Mouse (Mus musculus) left cerebral cortex, postnatal 25 days (tissue): ENCODE measurements around the gene Pbrm1. TPM values are rescaled to one million over a fixed set of nuclear protein-coding genes. Genes with fewer than 3 reads are reported as not detected.

Source experiments
- DNase-seq, 2 experiments: peaks; one replicate each; pipeline ENCODE4 v3.0.0; 2022; ENCODE audit warnings: low spot score in 2 of 2, mixed read lengths in 1 of 2
- intact Hi-C: fragments of 180-260 bp; cut with DNase I; formaldehyde crosslinking; loops from one replicate; pipeline ENCODE4 v1.15.1; 2025
- total RNA-seq, 2 experiments: library from RNA; stranded (reverse); gene quantifications; 2 replicates each; pipeline ENCODE4 v1.2.3; 2021

Gene Pbrm1
- total RNA-seq, 2 experiments from 2014 or later: 56.2 to 58.1 TPM

DNA sequence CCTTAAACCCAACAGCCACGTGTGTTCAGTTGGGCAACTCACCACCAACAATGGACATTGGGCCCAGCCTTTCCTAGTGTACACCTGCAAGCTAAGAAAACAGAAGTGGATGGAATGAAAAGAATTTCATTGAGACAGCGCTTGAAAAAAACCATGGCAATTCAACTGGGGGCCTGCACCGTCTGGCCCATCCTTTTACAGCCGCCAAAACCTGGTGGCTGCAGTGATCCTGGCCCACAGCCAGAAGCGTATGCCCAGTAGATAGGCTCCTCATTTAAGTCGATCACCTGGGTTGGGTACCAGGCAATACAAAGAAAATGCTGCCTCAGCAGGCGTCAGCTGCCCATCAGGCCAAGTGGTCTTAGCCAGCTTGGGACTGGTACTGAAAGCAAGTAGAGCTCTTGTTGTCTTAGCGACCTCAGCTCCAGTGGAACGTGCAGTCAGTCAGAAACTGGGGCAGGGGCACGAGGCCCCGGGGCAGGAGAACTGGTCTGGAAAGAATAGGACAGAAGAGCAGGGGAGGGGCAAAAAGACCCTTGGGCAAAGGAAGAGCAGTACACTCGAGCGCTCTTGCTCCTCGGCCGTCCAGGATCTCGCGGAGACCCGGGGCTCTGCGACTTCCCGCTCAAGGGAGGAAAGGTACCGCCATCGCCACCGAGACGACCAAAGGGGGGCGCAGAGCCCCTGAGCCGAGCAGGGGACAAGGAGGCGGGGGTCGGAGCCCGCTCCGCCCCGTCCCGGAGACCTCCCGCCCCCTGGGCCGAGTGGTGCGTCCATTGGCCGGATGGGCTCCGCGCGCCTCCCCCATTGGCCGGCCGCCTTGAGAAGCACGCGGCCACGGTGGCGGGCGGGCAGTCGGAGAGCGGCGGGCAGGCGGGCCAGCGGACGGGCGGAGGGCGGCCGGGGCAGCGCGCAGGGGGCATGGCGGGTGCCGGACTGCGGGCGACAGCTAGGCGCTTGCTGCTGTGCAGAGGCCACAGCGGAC is 111.6 kb downstream of the Pbrm1 start, which contains the start of gene Nt5dc2:
TSS of gene Nt5dc2 (plus strand) at position 818 of the 985 bp plus-strand sequence.
- intact Hi-C loops: loop anchor here (5.0 kb wide), 1 partner anchor 62 kb away; no protein-coding TSS in a partner anchor
- DNase-seq: peak; percentile 62 to 63

DNA sequence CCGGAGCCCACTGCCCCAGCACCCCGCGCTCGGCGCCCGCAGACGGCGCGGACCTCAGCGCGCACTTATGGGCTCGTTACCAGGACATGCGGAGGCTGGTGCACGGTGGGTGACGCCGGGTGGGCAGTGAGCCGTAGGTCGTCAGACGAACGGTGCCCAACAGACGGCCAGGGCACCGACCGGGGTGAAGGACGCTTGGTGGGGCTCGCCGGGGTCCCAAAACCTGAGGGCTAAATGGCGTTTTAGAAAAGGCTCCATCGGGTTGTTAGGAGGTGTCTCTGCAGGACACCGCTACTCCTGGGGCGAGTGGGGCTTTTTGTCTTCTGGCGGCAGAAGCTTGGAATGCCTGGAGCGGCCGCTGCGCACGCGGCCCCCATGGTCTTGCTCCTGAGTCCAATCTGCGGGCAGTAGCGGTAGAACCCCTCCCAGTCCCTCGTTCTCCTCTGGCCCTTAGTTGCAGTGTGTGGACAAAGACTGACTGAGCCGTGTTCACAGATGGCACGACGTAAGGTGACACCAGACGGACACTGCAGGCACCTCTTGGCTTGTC is 112.4 kb downstream of the Pbrm1 start:
- no peak for DNase-seq
- intact Hi-C loops: loop anchor here (5.0 kb wide), 1 partner anchor 61 kb away; no protein-coding TSS in a partner anchor

DNA sequence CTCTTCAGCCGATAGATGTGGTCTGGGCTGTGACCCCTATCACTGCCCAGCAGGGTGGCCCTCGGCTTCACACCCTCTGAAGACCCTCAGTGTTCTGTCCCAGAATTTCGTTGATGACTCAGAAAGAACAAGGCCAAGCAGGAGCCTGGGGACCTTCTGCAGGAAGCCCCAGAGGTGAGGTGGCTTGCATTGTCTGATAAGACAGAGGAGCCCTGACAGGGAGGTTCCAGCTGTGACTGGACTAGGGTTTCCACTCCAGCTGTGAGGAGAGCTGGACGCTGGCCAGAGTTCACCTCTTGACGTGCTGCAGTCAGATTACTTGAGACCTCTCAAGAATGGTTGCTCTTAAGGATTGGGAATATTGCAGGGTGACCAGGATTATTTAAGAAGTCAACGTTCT is 113.1 kb downstream of the Pbrm1 start:
- intact Hi-C loops: loop anchor here (5.0 kb wide), 1 partner anchor 60 kb away; no protein-coding TSS in a partner anchor
- no peak for DNase-seq

DNA sequence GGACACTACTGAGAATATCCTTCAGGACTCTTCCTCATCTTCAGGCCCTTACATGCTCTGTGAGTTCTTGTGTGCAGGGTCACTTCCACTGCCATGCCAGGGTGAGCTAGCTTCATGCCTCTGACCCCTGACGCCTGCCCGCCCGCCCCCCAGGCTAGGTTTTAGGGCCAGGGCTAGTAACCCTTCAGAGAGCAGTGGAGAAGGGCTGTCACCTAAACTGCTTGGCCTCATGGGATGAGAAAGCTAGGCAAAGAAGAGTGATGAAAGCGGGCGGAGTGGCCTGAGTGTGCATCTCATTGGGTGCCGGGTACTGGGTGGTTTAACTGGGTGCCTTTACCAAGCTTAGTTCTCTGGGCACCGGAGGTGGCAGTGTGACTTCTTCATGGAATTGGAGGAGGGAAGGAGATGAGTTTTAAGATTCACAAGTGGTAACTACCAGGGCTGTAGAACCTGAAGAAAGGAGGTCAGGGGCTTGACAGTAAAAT is 113.6 kb downstream of the Pbrm1 start:
- intact Hi-C loops: loop anchor here (5.0 kb wide), 1 partner anchor 60 kb away; no protein-coding TSS in a partner anchor
- DNase-seq: no peak

DNA sequence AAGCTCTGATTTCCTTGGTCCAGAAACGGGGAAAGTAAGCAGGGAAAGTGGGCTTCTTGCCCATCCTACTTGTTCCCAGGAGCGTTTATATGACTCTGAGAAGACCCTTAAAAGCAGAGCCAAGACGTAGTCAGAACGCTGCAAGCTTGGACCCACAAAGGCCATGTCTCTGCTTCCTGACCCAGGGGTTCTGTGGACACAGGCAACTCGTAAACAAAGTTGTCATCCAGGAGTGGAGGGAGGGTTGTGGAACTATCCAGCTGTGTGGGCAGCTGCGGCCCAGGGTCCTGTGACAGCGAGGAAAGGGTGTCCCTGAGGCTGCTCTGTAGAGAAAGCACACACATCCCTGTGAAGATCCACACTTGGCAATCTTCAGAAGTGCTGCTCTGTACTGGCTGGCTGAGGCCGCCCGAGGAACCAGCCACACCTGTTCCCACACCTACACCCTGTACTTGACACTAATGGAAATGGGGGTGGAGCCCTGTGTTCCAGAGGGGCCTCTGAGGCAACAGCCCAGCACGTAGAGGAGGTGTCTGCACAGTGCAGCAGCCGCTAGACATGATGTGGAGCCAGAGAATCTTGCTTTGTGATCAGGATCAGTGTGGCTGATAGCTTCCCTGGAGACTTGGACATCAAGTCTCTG is 114.2 kb downstream of the Pbrm1 start:
- intact Hi-C loops: loop anchor here (5.0 kb wide), 1 partner anchor 59 kb away; no protein-coding TSS in a partner anchor
- peak in 1 of 2 experiments; percentile 13 for DNase-seq

DNA sequence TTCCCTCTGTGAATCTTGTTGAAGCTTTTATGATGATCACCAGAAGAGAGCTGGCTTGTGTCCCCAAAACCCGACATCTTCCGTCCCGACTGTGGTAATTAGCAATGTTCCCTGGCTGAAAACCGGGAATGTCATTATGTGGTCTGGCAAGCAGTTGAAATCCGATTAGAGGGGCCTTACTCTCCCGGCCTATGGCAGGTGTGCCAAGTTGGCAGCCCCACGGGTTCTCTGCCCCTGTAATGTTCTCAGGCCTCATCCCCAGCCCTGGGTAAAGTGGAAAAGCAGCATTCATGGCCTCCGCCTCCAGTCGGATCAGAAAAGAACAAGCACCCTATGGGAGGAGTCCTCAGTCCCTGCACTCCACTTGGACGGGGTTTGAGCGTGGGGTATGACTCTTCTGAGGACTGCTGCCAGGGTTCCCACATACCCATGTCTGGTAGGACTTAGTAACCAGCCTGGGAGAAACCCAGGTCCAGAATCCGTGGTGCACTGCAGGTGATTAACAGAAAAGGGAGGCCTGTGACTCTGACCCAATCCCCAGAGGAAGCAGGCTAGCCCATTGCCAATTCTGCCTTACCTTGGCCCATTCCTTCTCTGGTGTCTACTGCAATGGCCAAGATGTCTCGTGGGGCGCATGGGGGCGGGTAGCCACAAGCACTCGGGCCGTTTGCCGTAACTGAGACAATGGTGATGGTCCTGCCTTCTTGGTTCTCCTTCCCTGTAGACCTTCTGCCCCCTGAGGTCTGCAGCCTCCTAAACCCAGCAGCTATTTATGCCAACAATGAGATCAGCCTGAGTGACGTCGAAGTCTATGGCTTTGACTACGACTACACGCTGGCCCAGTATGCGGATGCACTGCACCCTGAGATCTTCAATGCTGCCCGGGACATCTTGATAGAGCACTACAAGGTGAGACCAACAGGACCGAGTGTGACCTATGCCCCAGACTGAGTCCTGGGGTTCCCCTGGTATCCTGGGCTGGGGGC is 115.4 kb downstream of the Pbrm1 start:
- intact Hi-C loops: loop anchor here (5.0 kb wide), 1 partner anchor 58 kb away; no protein-coding TSS in a partner anchor
- DNase-seq: no peak

DNA sequence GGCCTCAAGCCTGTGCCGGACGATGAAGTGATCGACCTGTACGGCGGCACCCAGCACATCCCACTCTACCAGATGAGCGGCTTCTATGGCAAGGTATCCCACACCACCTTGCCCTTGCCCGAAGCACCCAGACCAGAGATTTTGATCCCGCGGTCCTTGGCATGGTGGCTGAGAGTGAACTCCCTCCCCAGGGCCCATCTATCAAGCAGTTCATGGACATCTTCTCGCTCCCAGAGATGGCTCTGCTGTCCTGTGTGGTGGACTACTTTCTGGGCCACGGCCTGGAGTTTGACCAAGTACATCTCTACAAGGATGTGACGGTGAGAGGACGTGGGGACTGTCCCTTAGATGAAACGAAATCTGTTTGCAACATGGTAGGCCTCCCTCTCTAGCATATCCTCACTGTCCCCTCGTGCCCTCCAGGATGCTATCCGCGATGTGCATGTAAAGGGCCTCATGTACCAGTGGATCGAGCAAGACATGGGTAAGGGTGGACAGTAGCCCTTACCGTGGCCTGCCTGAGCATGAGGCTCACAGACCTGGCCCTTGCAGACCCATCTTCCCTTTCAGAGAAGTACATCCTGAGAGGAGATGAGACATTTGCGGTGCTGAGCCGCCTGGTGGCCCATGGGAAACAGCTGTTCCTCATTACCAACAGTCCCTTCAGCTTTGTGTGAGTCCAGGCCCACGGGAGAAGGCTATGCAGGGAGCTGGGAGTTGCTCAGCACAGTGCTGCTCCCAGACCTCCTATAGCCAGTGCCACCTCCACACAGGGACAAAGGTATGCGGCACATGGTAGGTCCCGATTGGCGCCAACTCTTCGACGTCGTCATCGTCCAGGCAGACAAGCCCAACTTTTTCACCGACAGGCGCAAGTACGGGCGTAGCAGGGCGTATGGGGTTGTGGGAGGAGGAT is 116.8 kb downstream of the Pbrm1 start:
- no peak for DNase-seq
- intact Hi-C loops: no loop called here

DNA sequence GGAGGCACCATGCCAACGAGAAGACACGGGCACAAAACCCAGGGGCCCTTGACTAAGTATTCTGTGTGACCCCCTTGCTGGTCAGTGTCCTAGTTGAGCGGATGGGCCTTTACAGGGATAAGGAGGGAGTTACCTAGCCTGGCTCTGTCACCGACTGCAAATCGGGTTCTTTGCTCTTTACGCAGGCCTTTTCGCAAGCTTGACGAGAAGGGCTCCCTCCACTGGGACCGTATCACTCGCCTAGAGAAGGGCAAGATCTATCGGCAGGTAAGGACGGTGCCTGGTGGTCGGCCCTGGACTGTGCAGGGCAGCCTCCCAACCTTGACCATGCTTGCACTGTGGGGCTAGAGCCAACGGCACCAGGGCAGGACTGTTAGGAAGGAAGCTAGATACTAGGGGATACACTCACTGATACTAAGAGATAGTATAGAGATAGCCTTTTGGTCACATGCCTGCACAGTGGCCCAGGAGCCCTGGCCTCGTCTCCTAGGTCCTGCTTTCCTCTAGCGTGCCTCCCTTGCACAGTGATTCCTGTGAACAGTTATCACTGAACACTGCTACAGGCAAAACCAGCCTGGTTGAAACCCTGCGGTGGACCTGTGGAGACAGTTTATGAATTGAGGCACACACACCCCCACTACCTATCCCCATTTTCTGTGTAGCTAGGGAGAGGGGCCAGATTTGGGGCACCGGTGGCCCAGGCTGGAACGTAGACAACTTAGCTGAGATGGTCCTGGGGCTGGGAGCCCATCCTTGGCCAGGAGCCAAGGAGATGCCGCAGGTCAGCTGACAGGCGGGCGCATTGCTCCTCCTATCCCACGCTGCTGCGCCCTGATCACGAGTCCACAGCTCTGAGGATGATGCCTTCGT is 117.7 kb downstream of the Pbrm1 start:
- intact Hi-C loops: no loop called here
- no peak for DNase-seq

DNA sequence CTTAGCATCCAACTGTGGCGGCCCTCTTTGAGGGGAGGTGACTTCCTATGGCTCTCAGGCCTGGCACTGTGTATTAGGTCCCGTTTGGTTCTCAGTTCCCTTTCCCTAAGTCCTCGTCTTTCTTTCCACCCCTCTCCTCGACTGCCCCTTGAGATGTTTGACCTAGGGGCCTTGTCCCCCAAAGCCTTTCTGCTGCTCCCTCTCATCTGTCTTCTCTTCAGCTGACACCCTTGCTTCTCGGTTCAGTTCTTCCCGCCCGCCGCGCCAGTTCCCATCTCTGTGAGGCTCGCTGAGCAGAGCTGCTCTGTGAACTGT is 118.3 kb downstream of the Pbrm1 start:
- intact Hi-C loops: no loop called here
- DNase-seq: no peak

DNA sequence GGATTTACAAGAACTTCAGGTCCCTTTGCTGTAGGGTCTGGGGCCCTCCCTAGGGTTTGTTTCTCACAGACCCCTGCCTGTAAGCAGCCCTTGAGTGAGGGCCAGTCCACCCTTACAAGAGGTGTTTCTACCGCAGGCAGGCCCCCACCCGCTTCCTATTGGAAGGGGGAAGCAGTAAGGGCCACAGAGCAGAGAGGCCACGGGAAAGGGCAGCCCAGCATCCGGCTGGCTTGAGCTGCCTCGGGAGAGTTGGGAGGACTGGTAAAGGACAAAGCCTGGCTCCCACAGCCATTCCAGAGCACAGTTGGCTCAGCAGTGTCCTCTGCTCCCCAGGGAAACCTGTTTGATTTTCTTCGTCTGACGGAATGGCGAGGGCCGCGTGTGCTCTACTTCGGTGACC is 118.9 kb downstream of the Pbrm1 start:
- intact Hi-C loops: no loop called here
- no peak for DNase-seq

DNA sequence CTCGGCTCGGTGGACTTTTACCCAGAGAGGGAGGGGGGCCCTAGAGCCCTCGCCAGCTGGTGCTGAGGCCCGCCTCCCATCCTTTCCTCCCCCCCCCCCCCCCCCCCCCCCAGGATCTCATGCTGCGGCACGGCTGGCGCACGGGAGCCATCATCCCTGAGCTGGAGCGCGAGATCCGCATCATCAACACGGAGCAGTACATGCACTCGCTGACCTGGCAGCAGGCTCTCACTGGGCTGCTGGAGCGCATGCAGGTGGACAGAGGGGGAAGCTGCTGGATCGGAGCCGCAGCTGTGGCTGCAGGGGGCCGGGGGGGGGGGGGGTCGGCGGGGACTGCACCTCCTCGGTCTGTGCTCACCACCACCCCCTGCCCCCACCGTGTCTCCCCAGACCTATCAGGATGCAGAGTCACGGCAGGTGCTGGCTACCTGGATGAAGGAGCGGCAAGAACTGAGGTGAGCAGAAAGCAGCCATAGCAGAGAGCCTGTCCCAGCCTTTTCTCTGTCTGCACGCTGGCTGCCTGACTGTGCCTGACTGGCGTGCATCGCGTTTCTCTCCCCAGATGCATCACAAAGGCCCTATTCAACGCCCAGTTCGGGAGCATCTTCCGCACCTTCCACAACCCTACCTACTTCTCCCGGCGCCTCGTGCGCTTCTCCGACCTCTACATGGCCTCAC is 119.4 kb downstream of the Pbrm1 start:
- intact Hi-C loops: no loop called here
- no peak for DNase-seq

DNA sequence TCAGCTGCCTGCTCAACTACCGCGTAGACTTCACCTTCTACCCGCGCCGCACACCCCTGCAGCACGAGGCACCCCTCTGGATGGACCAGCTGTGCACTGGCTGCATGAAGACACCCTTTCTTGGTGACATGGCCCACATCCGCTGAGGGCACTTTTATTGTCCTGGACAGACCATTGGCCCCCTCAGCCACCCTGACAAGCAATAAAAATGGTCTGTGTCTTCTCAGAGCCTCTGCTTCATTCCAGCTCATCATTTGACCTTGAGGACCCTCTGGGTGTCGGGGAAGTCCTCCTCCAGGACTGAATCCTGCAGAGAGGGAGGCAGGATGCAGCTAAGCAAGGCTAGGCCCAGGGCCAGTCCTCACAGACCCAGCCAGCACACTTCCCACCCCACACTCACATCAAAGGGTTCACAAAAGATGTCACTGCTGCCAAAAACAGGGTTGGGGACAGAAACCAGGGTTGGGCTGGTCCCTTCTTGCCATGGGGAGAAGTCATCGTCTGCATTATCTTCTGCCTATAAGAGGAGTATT is 120.0 kb downstream of the Pbrm1 start:
- DNase-seq: no peak
- intact Hi-C loops: no loop called here

DNA sequence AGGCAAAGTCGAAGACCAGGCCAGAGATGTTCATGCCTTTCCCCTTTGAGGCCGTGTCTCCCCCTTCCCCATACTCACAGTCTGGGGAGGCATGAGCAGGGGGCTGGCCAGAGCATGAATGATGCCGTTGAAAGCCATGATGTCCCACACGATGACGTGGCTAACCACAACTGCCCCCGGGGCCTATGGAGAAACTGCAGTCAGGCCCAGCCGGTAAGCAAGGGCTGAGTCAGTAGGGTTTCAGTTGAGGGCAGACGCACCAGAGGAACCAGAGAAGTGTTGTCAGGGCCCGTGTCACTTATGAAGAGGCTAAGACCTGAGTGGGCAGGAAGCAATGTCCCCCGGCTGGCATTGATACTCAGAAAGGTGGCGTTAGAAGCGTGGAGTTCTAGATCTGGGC is 120.7 kb downstream of the Pbrm1 start:
- intact Hi-C loops: no loop called here
- no peak for DNase-seq

DNA sequence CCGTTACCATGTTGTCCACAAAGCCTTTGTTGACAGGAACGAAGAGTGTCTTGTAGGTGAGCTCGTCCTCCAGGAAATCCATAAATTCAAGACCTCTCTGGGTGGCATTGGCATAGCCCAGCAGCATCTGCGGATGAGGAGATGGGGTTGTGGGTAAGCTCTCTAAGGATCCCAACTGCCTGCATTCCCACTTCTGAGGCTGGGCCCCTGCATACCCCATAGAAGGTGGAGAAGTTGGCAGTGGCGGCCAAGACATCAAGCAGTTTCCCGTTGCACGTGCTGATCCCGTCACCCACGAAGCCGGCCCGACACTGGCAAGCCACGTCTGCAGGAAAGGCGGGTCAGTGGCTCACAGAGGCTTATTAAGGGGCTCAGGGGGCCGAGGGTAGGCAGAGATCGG is 121.2 kb downstream of the Pbrm1 start:
- intact Hi-C loops: no loop called here
- DNase-seq: no peak

DNA sequence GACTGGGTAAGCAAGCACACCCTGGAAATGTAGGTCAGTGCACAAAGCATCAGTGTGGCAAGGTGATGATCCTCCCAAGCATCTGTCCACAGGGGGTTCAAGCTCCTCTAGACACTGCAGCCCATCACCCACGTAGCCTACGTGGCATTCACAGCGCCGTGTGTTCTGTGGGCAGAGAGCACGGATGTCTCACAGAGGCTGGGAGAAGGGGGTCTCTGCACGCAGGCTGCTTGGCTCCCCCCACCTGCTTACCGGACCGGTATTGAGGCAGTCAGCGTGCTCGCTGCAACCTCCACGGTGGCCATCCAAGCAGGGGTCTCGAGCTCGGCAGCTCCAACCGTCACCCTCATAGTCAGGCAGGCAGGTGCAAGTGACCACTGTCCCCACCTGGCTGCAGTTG is 122.1 kb downstream of the Pbrm1 start:
- intact Hi-C loops: no loop called here
- no peak for DNase-seq

DNA sequence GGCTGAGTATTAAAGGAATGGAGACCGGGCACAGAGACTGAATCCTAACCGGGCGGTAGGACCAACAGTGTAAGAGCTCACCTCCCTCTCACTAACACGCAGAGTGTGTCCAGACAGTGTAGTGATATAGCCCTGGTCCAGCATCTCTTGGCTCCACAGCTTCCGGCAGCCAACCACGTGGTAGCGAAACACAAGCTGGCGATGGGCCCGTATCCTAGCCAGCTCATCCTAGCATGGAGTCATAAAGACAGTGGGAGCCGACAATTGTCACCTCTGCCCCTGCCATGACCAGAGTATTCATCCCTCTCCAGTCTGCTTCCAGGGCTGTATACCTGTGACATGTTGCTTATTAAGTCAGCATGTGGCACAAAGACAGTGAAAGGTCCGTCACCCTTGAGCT is 126.8 kb downstream of the Pbrm1 start:
- no peak for DNase-seq
- intact Hi-C loops: no loop called here
